Mouse (Mus musculus) small intestine, adult 2 months (tissue): ENCODE data around the gene Abhd4. TPM values are rescaled to one million over a fixed set of nuclear protein-coding genes. Genes with fewer than 3 reads are reported as not detected.

Experiments
- H3K27ac ChIP-seq: fragments of 200-500 bp; 2 replicates; pipeline ENCODE4 v1.5.1; 2012; ENCODE audit warnings: low read depth, low read length, control low read depth, inconsistent platforms; ENCODE audit not compliant: insufficient read depth
- H3K27me3 ChIP-seq: fragments of 200-500 bp; 2 replicates; pipeline ENCODE4 v1.6.1; 2012; ENCODE audit warnings: mild to moderate bottlenecking, moderate library complexity, low read length, inconsistent platforms; ENCODE audit not compliant: control insufficient read depth, insufficient read depth
- H3K36me3 ChIP-seq: fragments of 200-500 bp; 2 replicates; pipeline ENCODE4 v1.6.1; 2012; ENCODE audit warnings: mild to moderate bottlenecking, low read length, control low read depth, inconsistent platforms; ENCODE audit not compliant: control insufficient read depth, insufficient read depth
- H3K4me1 ChIP-seq: fragments of 200-500 bp; 2 replicates; pipeline ENCODE4 v1.6.1; 2012; ENCODE audit warnings: low read length, inconsistent platforms, mixed read lengths; ENCODE audit not compliant: control insufficient read depth, insufficient read depth, insufficient read length
- H3K4me3 ChIP-seq: fragments of 200-500 bp; 2 replicates; pipeline ENCODE4 v1.5.1; 2012; ENCODE audit warnings: low read depth, mild to moderate bottlenecking, control low read depth, inconsistent platforms, low read length, moderate library complexity
- CTCF ChIP-seq: fragments of 200-500 bp; IDR thresholded peaks from 2 replicates; pipeline ENCODE4 v1.5.1; 2012; ENCODE audit warnings: low read depth, mild to moderate bottlenecking, control low read depth, inconsistent platforms, low read length, moderate library complexity, mixed read lengths; ENCODE audit not compliant: insufficient replicate concordance, insufficient read length; ENCODE audit errors: extremely low read depth
- POLR2A ChIP-seq: fragments of 200-500 bp; IDR thresholded peaks from 2 replicates; pipeline ENCODE4 v1.6.1; 2012; ENCODE audit warnings: low read depth, mild to moderate bottlenecking, control low read depth, inconsistent platforms, low read length, moderate library complexity
- WGBS: fragments of 180-500 bp; shearing (Covaris S2); methylation state at CpG from one replicate; pipeline ENCODE4 v1.1.7; 2018; 5-methylcytosine and 5-hydroxymethylcytosine counted together
- polyA plus RNA-seq: library from polyadenylated mRNA; depleted of rRNA; stranded (reverse); fragments of >200 nt; gene quantifications from 2 replicates; pipeline ENCODE4 v1.2.3, GENCODE M21; 2012

Gene Abhd4
- polyA plus RNA-seq, 1 experiment = 53.6 TPM

- Histone ChIP-seq H3K4me3 (peak overlapping the region; percentile 46), H3K27ac (peak overlapping the region; percentile 96), H3K36me3 (no peaks in the 10 kb centered on the region; the same call in none of the 2 replicates), H3K27me3 (no peaks in the 10 kb centered on the region), H3K4me1 (peaks cover 48% of the 10 kb centered on the region)
- 20% methylated on average over 21 of the region's 21 CpGs for WGBS
- TF ChIP-seq POLR2A (no peak; the same call in 1 of the 2 replicates), CTCF (no peak)
Measured at GRCm38 (mm10) chr14:54231176-54231956, 22.6 kb upstream of the Abhd4 start.

GRCm38 (mm10) chr14:54232143-54232542, 21.8 kb upstream of the Abhd4 start:
- Histone ChIP-seq H3K27me3 (no peaks in the 10 kb centered on the region), H3K36me3 (peaks cover 2% of the 10 kb centered on the region), H3K4me3 (no peak overlapping the region), H3K4me1 (peaks cover 42% of the 10 kb centered on the region), H3K27ac (peak overlapping the region; percentile 96)
- 18% methylated on average over 9 of the region's 9 CpGs for WGBS
- TF ChIP-seq POLR2A = no peak
- TF ChIP-seq CTCF = no peak

- Histone ChIP-seq H3K36me3 (peaks cover 4% of the 10 kb centered on the region), H3K27me3 (no peaks in the 10 kb centered on the region), H3K4me1 (peaks cover 42% of the 10 kb centered on the region), H3K4me3 (peak overlapping the region; percentile 13; the same call in 1 of the 2 replicates), H3K27ac (peak overlapping the region; percentile 96)
- 4% methylated on average over 9 of the region's 9 CpGs for WGBS
- no peak for TF ChIP-seq CTCF
- TF ChIP-seq POLR2A = peak; percentile 51
Measured at GRCm38 (mm10) chr14:54232811-54233558, 21.0 kb upstream of the Abhd4 start.

- Histone ChIP-seq H3K27ac (peak overlapping the region; percentile 96), H3K27me3 (no peaks in the 10 kb centered on the region), H3K4me3 (peak overlapping the region; percentile 13; the same call in 1 of the 2 replicates), H3K4me1 (peaks cover 41% of the 10 kb centered on the region), H3K36me3 (peaks cover 8% of the 10 kb centered on the region)
- TF ChIP-seq CTCF (no peak), POLR2A (no peak)
- 22% methylated on average over 16 of the region's 16 CpGs for WGBS
Measured at GRCm38 (mm10) chr14:54233559-54234143, 20.3 kb upstream of the Abhd4 start.

GRCm38 (mm10) chr14:54234231-54235040, 19.6 kb upstream of the Abhd4 start:
- Histone ChIP-seq H3K4me1 (peaks cover 33% of the 10 kb centered on the region), H3K27me3 (no peaks in the 10 kb centered on the region), H3K27ac (peak overlapping the region; percentile 96), H3K4me3 (no peak overlapping the region), H3K36me3 (peaks cover 12% of the 10 kb centered on the region)
- 60% methylated on average over 20 of the region's 20 CpGs for WGBS
- TF ChIP-seq CTCF = no peak
- no peak for TF ChIP-seq POLR2A

GRCm38 (mm10) chr14:54235825-54236540, 18.0 kb upstream of the Abhd4 start:
- peaks cover 23% of the 10 kb centered on the region for H3K36me3 ChIP-seq
- no peak for TF ChIP-seq CTCF
- no peak for TF ChIP-seq POLR2A
- H3K4me1 ChIP-seq = peaks cover 29% of the 10 kb centered on the region
- H3K27me3 ChIP-seq = no peaks in the 10 kb centered on the region
- no peak overlapping the region for H3K27ac ChIP-seq
- H3K4me3 ChIP-seq = no peak overlapping the region
- WGBS = 75% methylated on average over 5 of the region's 5 CpGs
